Mouse (Mus musculus) lung, adult 18-20 months (tissue): ENCODE data around the gene Ptprd.
"Not testable (repeated sequence)": the region's sequence is repeated elsewhere in the genome, so short reads cannot be mapped to it uniquely, and the experiment has no call there.

Experiments used
- DNase-seq, 2 experiments: peaks; one replicate each; pipeline ENCODE4 v3.0.0; 2022; ENCODE audit warnings: mixed read lengths in 2 of 2

Gene Ptprd

DNA sequence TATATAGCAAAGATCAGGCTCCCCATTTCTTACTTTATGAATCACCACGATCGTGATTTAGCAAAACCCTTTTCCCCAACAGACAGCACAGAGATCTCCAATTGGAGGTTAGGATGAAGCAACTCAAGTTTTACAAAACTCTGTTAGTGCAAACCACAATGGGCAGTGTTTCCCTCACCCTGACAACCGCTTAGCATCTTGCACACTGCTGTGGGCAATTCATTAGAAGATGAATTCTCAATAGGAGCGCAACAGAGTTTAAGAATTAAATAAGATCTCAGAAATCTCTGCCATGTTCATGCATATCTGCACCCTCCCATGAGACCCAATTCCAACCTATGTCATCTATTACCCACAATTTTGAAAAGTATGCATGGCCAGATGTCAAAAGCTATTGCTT, 1773.7 kb downstream of the Ptprd start:
- DNase-seq = no peak

DNA sequence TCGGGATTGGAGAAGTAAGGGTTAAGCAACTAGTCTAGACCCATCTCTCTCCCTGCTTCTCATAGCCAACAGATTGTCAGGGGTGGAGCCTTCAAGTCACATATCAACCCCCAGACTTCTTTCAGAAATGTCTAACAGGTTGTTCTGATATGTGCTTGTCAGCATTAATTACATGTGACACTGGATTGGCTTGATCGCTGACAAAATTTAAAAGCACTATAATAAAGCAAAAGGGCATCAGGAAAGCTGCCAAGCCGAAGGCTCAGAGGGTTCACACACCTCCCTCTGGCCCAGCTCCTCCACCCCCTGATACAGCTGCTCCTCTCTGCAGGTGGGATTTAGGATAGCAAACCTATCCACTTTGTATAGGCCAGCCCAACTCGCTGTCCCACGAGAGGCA, 1775.8 kb downstream of the Ptprd start:
- no peak for DNase-seq

DNA sequence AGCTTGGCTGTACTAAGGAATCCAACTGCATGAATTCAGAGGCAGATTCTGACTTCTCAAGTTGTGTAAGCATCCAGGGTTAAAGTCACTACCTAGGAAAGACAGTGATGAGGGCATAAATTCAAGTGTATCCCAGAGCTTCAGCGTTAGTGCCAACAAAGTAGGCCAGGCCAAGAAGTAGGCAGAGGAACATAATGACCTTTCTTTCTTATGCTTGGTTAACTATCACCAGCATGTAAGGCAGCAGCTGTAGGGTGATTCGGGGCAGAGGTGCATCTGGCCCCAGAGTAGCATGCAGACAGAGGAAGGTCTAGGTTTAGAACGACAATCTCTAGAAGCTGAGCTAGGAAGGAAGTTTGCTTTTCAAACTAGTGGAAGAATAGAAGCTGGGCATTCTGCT, 1782.0 kb downstream of the Ptprd start:
- DNase-seq = no peak

DNA sequence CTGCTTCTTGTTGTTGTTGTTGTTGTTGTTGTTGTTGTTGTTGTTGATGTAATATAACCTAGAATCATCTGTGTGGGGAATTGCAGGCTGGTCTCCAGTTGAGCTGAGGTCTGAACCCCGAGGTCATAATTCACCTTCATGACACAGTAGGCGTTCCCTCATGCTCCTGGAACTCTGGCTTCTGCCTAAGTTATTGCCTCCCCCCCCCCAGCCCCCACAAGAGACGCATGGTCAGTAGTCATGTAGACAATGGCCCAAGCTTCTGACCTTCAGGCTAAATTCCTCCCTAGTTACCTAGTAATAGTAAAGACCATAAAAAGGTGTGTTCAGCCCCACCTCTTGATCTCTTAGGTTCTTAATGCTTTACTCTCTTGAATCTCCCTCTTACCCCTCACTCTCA, 1784.7 kb downstream of the Ptprd start:
- not testable (repeated sequence) for DNase-seq

DNA sequence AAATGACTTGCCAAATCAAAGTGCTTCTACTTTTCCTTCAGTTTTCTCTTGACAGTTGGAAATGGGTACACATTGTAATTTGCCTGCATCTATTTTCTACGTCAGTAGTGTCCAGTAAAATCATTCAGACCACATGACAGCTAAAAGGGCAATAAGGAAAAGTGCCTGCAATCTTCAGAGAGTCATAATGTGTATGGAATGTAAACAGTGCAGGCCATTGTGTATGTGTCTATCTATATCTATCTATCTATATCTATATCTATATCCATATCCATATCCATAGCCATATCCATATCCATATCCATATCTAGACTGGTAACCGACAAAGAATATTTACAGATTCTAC, 1786.6 kb downstream of the Ptprd start:
- DNase-seq = no peak

DNA sequence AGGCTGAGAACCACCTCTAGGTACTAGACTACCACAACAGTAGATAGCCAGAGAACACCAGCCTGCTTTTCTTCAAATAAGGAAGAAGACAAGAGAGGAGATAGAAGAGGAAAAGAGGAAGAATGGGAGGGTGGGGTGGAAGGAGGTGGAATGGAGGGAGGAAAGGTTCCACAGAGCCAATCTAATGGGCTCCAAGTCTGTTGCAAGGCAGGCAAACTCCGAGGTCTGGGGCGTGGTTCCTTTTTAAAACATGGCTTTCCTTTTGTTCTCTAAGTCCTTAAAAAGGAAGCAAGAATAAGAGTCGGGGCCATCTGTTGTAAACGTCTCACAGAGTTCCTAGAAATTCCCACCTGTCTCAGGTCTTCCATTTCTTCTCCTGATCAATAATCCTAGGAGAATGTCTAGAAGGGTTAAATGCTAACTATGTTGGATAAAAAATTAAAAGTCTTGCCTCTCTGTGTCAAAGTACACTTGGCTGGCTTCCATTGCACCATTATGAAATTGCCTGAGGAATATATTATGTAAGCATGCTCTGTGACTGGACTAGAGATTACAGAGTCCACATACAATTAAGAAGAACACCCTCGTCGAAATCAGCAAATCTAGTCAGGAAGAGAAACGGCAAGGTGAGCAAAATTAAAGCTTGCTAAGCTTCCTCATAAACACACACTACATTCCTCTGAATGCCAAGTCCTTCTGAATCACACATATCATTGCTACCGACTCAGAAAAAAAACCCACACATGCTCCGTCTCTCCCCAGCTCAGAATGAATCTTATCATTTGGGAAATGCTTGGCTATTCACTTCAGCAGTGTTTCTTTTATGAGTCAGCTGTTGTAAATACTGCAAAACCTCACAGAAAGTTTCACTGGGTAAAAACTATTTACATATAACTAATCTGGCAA, 1787.2 kb downstream of the Ptprd start:
- peak in 1 of 2 experiments; percentile 26 for DNase-seq

DNA sequence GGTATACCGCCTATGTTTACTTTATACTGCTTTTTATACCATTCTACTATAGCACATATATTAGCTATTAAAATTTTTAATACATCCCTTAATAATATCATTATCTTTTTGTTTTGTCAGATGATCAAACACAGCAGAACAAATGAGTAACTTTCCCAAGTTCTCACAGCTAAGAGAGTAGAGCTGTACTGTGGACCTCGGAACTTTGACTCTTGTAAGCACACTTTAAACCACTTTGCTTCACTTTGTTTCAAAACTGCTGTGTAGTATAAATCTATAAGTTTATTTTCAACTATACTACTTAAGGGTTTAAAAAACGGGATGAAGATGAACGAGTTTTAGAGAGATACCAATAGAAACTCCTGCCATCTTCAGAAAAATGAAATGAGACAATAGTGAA, 1789.6 kb downstream of the Ptprd start:
- DNase-seq = no peak

DNA sequence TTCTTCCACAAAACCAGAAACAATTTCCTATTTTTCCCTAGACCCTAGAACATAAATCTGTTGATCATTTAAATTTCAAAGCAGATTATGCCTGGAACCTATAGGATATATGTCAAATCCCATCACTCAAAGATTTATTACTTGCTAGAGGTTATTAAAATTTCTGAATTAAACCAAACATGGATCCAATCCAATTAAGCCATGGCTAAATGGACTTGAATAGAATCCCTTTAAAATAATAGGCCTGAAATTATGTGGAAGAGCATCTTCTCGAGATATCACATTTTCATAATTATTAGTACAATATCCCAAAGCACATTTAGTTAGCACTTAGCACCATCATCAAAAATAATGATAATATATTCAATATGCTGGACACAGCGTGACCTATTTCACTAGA, 1792.1 kb downstream of the Ptprd start:
- no peak for DNase-seq

DNA sequence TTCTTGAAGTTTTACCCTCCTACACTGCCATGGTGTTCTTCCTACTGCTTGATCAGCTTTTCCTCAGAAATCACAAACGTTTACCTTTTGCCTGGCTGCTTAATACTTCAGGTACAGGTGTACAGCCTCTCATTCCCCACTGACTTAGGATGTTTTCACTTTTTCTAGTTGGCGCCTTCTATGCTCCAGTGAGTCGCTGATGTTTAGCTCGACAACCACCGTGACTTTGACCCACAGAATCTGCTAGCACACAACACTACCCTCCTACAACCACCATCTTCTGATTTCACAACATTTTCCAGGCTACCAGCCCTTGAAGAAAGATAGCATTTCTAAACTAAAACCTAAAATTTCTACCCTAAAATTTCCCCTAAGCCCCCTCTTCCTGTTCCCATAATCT, 1794.1 kb downstream of the Ptprd start:
- DNase-seq = no peak

DNA sequence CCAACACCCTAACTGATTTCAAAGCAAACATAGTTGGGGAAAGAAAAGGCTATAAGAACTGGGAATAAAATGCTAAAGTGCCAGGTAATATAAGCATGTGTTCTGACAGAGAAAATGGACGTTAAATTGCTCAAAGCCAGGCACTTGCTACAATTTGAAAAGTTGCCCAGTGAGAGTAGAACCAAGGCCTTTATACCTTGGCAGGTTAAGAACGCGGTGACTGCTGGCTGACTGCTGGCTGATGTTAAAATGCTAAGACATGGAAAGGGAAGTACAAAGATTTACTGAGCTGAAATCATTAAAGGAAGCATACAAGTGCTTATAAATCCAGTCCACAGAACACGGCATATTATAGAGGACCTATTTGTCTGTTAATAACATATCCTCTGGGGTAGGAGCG, 1796.1 kb downstream of the Ptprd start:
- no peak for DNase-seq

DNA sequence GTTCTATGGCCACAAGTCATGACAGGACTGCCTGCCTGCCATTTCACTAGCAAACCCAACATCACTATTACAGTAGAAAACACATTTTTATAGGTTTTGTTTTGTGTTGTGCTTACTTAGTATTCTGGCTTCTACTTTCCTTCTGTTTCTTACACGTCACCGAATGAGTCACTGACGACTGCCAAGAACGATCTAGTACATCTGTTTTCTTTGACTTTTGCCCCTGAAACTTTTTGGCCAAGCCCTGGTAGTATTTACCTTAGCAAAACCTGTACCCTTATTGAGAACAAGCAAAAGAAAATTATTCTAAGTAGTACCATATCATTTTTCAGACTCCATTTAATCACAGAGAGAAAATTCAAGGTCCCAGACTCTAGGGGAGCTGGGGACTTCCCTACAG, 1797.2 kb downstream of the Ptprd start:
- no peak for DNase-seq

DNA sequence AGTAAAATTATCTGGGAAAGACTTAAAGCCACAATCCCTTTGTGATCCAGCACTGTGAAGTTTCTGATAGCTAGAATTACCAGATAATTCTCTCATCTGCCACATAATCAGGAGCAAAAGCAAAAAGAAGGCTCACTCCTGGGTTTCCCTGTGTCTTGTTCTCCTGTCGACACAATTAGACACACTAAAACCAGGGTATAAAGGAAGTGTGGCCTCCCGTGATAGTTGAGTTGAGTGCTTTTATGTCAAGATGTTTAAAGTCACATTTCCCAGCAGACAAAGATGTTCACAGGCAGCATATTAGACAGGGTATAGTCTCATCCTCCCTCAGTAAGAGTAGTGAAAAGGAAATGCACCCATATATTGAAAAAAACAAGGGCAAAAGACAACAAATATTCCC, 1801.7 kb downstream of the Ptprd start:
- DNase-seq = no peak

DNA sequence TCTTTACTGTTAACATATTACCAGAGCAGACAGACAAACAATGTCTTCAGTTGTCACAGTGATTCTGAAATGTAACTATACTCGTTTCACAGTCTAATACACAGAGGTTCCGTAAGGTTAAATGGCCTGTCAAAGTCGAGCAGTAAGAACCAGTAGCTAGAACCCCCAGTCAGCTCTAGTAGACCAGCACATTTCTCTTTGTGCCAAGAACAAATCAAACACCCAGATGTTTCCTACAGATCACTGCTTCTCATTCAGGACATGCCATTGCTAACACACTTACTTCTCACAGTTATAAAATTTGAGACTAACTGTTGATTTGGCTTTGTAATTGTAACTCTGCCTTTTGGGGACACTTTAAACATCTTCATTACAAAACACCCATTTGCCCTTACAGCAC, 1802.6 kb downstream of the Ptprd start:
- peak in 1 of 2 experiments; percentile 22 for DNase-seq

DNA sequence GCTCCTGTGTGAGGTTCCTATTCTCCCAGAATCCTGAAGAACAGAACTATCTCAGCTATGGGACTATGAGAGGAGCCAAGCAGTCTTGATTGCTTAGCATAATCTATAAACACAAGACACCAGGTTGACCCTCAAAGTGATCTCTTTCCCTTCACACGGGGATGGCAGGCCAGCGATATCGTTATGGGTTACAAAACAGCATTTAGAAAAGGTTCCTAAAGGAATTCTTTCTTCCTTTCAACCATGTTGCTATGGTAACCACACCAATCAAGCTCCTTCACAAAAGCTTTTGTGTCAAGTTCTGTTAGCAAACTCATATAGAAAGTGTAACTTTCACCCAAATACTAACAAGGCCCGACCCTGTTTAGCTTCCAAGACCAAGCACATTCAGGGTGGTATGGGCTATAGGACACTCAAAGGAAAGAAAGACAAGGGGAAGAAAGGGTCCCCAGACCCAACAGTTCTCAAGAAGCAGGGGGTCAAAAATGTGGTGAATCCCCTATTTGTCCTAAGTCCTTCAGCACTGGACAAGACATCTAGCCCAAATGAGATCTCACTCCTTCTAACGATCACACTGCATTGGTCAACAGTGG, 1805.8 kb downstream of the Ptprd start:
- no peak for DNase-seq

DNA sequence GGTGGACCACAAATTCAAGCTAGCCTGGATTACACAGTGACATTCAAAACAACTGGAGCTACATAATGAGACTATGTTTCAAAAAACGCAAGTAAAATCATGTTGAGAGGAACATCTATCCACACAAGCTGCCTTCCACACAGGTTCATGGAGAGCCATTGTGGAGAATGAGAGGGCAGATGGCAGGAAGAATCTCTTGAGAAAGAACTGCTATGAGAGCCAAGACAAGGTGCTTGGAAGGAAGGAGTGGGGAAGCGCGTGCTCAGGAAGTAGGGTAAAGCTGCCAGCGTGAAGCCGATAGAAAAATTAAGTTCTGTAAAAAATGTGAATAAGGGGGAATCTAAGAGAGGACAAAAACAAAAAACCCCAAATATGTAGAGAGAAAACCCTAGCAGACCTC, 1808.5 kb downstream of the Ptprd start:
- DNase-seq = no peak

DNA sequence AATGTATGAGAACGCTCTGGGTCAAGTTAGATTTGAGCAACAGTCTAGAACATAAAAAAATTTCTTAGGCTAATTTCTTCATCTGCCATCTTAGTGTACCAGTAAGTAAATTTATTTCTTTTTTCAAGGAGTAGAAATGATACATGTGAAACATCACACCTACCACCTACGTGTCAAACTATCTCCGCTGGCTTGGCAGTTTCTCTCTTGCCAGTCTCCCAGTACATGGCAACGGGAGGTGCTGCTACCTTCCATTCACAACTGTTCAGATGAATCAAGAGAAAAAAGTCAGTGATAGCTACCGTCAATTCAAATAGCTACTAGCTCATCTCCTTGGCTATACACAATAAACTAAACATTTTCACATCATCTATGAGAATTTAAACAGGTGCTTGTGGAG, 1823.9 kb downstream of the Ptprd start:
- DNase-seq = no peak

DNA sequence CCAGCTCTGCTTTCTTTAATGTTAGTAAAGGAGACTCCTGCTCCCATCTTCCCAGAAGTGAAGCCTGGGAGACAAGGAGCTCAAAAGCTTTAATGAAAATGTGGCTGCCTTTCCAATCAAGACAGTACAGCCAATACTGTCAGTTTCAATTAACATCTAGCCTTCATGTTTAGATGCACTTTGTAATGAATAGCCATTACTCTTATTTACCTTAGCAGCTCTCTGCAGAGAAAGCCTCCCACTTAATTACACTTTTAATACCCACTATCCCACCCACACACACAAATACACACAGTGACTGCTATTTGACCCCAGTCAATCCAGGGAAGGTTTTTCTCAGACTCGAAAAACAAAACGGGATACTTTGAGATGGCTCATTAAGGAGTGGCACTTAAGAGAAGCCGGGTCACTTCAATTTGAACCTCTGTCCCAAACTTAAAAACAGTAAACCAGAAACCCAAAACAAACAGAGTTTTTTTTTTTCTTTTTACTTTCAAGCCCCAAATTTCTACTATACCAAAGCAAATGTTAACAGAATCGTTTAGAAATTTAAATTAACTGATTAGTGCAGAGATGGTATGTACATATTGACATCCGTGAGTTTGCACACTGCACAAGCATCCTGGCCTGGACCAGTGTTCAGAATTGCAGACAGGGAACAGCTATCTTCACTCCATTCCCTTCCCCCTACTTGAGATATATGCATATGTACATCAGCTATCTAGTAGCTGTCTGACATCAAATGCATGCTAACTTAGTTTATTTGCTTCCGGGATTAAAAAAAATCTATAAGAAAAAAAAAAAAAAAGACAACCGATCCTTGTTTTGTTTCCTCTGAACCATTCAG, 1824.6 kb downstream of the Ptprd start:
- DNase-seq = no peak

DNA sequence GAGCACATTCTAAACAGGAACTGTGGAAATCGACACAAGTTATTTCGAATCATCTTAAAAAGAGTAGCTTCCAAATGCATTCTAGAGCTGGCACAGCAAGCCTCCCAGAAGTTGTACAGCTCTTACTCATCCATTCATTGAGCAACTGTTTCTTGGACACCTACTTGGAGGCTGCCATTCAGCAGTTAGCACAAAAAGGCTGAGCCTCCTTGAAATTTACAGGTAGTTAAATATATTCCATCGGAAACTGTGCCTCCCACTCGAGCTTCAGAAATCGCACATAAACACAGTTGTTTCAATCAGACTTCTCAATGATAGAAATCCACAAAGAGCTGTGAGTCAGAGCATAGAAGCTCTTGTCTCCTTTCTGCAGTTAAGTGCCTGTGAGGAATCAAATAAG, 1825.9 kb downstream of the Ptprd start:
- DNase-seq = no peak

DNA sequence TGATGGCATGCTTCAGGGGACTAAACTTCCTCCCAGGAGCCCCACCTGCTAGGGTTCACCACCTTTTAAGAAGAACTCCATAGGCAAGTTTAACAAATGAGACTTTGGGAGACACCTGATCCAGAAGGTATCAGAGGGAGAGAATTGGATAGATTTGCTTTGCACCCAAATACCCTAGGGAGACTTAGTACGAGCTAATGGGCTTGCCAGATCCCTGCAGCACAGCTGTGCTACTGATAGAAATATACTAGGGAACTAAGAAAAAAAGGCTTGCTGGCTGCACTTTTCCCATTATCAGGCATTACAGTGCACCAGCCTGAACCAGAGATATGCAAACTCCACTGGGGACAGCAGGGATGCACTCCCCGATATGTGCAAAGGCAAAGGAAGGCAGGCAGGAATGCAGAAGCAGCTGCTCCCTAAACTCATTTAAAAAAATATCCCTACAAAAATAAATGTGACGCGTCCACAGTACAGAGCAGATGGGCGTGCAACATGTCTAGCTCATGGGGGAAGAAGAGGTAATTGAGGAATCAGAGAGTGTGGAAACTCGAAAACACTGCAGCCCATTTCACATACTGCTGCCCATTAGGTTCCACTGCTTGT, 1831.3 kb downstream of the Ptprd start:
- DNase-seq = no peak

DNA sequence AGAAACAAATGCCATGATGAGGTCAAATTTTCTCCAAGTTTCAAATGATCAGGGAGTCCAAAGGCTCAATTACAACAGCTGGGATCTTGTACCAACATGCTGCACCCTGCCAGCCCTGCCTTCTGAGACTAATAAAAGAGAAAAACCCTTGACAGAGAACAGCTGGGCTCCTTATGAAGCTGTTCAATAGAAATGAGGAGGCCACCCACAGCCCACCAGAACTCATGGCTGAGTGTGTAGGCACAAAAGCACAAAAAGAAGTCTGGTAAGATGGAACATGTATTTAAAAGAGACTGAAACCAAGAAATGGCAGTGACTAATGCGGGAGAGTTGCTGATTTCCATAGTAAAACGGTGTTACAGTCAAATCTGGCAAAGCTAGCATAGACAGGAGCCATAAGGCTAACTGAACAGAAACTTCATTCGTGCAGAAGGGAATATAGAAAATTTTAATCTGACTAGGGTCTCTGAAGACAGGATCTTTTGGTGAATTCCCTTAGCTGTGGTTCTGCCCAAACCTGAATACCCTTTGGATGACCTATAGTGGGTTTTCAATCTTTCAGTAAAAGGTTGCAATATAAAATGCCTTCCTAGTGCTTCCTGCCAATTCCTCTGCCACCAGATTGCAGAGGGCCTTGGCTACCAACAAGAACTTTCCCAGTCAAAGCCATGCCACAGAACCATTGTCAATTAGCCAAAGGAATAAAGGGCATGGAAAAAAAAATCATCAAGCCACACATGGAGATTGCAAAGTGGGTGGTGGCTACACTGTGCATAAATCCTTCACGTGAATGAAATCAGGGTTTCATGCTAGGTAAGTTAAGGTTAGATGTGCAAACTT, 1841.5 kb downstream of the Ptprd start:
- DNase-seq = peak; percentile 13 to 35

DNA sequence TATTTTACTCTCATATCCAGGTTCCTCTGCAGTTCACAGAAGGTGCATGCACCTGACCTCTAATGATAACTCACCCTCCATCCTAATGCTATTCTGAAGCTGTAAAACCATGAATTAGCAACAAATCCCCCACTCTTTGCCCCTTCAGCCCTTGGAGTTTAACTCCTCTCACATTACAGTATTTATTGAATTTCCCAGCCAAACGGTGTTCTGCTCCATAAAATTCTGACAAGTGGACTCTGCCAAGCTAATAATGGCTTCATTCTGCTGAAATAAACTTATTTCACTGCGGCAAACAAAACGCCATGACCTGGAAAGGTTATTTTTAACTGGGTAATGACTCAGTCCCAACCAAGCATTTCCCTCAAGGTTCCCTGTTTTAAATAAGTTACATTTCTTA, 1842.7 kb downstream of the Ptprd start:
- no peak for DNase-seq

DNA sequence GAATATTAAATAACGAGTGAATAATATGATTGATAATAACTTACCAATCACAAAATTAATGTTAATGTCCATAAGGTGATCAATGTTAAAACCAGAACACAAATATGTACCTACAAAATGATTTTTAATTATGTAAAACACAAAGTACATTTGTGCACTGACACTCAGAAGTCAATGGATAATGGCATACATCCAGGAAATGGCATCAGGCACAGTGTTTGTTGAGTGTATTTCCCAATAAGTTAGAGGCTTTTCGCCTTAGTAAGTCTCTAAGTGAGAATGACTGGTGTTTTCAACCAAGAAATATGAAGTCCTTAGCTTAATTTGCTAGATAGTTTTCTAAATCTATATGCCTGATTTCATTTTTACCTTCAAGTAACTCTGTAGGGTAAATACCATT, 1843.5 kb downstream of the Ptprd start:
- DNase-seq = no peak
